Mouse (Mus musculus) C2C12 (cell line): ENCODE results near the gene Sema3f.

ENCODE experiments used
- CEBPB ChIP-seq: IDR thresholded peaks from one replicate; pipeline ENCODE4 v1.6.1; 2011; ENCODE audit warnings: low read depth, mild to moderate bottlenecking, control low read depth, moderate library complexity
- CTCF ChIP-seq: IDR thresholded peaks from one replicate; pipeline ENCODE4 v1.5.1; 2011; ENCODE audit not compliant: control insufficient read depth, insufficient read depth, insufficient read length
- MYOD1 ChIP-seq: IDR thresholded peaks from one replicate; pipeline ENCODE4 v1.6.1; 2011; ENCODE audit warnings: low read depth; ENCODE audit not compliant: control insufficient read depth, insufficient read length

DNA sequence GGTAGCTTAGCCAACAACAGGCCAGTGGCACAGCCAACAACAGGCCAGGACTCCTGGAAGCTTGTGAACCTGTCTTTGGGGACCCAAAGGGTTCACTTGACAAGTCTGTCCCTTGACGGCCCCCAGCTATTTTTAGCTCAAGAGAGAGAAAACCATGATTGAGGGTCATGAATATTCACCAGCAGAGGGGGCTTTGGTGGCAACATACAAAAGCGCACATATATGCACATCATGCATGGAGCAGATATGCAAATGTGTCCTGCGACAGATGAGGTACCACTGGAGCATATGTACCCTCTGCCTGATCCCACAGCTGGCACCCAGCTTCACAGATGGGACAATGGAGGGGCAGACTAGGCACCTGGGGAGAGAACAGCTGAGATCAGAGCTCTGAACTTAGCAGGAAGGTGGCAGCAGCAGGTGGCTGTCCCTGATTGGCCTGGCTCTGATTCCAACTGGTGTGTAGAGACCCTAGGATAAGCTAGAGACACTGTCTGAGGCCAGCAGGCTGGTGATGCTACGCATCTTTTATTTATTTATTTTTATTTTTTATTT is 16.8 kb downstream of the Sema3f start:
- TF ChIP-seq CTCF = no peak
- no peak for TF ChIP-seq CEBPB
- TF ChIP-seq MYOD1 = no peak
